Mouse (Mus musculus) embryo, embryonic 11.5 days (tissue): ENCODE measurements at regions not wholly inside any gene's neighbourhood (a gene's known extent, or its start where the extent isn't known, plus 50 kb on each side); places are given as distances from the start of the nearest gene placed in this dataset.

Source experiments
- DNase-seq: peaks from one replicate; pipeline ENCODE4 v3.0.0-alpha.2; 2012; ENCODE audit warnings: low read depth, low spot score

- no peak for DNase-seq
These were observed 417.8 kb downstream of the Cdh7 start for GRCm38 (mm10) chr1:110400051-110400450.

GRCm38 (mm10) chr1:110447742-110448312 lies 465.6 kb downstream of the Cdh7 start:
- peak; percentile 36 for DNase-seq

- DNase-seq = no peak
These were observed 493.9 kb downstream of the Cdh19 start for GRCm38 (mm10) chr1:110483476-110483875.

- no peak for DNase-seq
These were observed 488.0 kb downstream of the Cdh19 start for GRCm38 (mm10) chr1:110489372-110489771.
